Mouse (Mus musculus) retina, adult 2 months (tissue): ENCODE measurements around the gene Hc.

ENCODE experiments used
- DNase-seq: peaks from one replicate; pipeline ENCODE4 v3.0.0-alpha.2; 2012; ENCODE audit warnings: low read depth, low spot score

Gene Hc

GRCm38 (mm10) chr2:34976945-34977658 is 84.1 kb downstream of the Hc start:
- DNase-seq = no peak

GRCm38 (mm10) chr2:34976447-34976846 is 84.8 kb downstream of the Hc start:
- no peak for DNase-seq

DNA sequence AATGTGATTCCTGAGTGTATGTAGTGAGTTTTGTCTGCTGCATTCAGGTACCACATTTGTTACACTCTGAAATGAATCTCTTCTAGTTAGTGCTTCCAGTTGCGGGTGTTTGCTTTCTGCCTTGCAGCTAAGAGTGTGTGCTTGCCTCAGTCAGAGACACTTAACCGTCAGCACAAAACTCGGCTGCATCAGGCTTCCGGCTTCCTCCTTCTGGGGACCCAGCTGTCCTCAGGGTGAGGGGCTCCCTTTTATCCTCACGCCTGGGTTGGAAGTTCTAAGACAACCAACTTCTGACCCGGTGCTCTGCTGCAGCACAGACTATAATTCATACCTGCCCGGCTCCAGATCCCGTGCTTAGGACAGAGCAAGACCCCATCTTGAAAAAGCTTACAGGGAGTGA is 88.2 kb downstream of the Hc start:
- no peak for DNase-seq

GRCm38 (mm10) chr2:34971080-34971888 is 90.0 kb downstream of the Hc start:
- no peak for DNase-seq

DNA sequence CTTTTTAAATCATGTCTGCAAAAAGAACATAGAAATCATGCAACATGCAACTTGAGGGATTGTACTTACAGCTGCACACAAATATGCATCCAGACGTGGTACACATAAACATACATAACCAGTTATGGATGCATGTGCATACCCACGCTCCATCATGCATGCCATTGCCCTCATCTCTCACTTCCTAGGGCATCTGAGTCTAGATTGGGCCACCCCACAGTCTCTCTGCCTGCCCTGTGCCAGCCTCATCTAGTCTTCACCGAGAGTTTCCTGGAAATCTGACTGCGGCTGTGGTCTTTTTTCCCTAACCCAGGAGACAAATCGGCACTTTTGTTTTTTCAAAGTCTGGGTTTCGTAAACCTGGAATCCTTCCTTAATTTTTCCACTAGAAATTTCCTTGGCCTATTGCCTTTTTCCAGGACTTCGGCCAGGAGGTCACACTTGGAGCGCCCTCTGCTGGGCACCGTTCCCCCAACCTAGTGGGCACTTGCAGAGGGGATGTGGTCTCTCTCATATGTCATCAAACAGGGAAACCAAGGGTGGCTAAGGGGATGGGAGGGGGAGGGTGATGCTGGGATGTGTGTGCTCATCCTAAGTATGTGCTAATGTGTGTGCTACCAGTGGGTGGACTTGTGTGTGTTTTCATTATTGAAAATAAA is 91.0 kb downstream of the Hc start:
- DNase-seq = peak; percentile 29

DNA sequence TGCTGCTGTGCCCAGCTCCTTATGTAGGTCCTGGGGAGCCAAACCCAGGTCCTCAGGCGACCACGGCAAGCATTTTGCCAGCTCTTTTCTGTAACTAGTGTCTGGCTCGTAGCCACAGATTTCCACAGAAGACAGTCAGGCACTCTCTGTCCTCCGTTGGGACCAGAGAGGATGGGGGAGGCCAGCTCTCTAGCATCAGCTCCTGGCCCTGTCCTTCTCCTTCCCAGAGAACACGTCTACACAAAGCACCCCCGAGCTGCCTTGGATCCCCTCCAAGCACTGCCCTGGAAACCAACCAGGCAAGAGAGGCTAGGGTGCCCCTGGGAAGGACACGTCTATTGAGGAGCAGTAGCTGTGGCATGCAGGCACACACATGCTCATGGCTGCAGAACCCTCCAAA is 92.1 kb downstream of the Hc start:
- no peak for DNase-seq

- no peak for DNase-seq
These were observed 94.8 kb downstream of the Hc start for GRCm38 (mm10) chr2:34966243-34966934.

GRCm38 (mm10) chr2:34965806-34966205 is 95.4 kb downstream of the Hc start:
- DNase-seq = no peak

GRCm38 (mm10) chr2:34965293-34965692 is 95.9 kb downstream of the Hc start:
- no peak for DNase-seq

DNA sequence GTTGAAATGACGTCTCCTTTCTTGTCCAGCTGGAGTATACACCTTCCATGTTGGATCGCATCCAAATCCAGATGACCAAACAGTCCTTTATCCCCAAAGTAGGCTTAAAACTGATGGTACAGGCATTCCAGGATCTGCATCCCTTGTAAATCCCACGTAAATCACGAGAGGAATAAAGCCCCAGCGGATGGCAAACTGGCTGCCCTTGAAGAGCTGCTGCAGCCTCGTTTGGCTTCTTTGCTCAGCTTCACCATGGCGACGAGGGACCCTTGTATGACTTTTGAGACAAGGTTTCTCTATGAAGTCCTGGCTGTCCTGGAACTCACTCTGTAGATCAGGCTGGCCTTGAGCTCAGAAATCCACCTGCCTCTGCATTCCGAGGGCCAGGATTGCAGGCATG is 96.6 kb downstream of the Hc start:
- DNase-seq = no peak

- no peak for DNase-seq
These were observed 97.0 kb downstream of the Hc start for GRCm38 (mm10) chr2:34964230-34964629.

DNA sequence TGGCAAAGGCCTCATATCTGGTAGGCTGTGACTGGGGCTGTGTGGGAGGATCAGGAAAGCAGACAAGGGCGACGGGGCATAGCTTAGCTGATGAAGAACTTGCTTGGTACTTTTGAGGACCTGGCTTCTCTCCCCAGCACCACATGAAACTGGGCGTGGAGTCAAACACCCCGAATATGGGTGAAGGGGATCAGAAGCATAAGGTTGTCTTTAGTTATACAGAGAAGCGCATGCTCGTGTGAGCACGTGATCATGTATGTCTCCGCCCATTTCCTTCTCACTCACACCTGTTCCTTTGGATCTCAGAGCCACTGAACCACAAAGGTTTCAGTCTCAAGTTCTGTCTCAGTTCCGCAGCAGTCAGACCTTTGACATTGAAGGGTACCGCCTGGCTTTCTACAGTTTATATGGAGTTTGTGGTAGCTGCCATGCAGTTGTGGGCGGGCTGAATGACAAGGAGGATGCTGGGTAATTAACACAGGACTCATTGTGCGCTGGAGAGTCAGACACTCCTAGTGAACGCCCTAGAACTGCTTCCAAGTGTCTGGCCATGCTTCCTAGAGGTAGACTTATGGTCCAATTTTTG is 97.8 kb downstream of the Hc start:
- DNase-seq = no peak

- DNase-seq = no peak
These were observed 98.3 kb downstream of the Hc start for GRCm38 (mm10) chr2:34962893-34963292.

DNA sequence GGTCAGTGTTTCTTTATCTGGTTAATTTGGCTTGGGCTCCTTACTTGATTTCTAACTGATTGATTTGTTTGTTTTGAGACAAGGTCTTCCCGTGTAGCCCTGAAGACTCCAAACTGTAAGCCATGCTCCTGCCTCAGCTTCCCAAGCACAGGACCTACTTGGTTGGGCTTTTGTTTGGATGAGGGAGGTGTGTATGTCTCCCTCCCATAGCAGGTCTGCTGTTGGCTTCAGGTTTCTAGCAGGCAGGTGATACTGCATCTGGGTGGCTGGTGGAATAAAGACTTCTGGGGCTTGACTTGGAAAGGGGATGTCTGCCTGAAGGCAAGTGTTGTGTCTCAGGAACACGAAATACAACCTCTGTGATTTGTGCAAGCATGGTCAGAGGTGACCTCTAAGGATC is 99.0 kb downstream of the Hc start:
- no peak for DNase-seq

- DNase-seq = no peak
These were observed 99.7 kb downstream of the Hc start, which contains the start of gene Traf1 for GRCm38 (mm10) chr2:34961481-34962036. Gene Traf1, minus strand, starts transcription at chr2:34961772.

GRCm38 (mm10) chr2:34960966-34961365 is 100.3 kb downstream of the Hc start:
- no peak for DNase-seq

DNA sequence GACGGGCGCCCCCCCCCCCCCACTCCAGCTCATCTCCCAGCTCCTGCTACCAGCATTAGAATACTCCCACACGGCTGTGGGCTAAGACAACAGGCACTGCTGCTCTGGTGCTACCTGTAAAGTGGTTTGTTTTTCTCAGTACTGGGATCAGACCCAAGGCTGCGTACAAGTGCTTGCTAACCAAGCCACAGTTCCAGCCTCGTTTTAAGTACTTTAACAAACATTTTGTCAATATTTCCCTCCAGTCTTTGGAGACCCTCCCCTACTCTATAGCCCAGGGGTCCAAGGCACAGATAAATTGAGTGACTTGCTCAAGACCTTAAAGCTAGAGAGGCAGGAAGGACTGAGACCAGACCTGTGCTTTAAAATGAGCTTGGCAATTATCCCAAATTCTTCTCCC is 100.8 kb downstream of the Hc start:
- no peak for DNase-seq

DNA sequence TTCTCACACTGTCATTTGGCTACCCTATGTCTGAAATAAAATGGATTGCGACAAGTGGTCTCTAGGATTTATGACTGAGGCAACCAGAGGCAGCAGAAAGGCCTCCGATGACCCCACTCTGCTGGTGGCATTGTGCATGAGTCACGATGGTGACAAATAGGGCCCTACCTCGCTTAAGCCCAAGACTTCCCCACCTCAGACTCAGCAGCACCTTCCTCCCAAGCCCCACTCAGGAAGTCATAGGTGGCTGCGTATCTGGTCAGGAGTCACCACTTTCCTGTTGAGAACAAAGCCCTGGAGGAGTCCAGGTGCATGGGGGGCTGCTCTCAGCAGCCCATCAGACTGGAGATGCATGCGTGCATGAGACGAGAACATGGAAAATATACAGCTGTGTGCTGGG is 102.7 kb downstream of the Hc start:
- DNase-seq = no peak

DNA sequence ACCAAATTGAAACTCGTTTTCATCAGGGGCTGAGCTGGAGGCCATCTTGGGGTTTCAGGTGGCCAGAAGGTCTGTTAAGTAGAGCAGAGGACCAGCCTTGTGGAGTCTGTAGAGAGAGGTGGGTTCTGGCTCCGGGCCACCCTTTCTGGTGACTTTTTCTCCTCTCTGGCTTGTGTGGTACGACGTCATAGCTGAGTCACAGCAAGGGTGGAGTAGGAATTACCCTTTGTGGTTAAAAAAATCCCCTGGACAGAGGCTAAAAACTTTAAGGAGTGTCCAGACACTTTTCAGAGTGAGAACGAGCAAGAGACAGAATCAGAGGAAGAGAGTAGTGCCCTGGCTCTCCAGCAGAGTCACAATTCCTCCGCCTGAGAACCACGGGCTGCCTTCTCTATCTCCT is 103.2 kb downstream of the Hc start:
- no peak for DNase-seq

DNA sequence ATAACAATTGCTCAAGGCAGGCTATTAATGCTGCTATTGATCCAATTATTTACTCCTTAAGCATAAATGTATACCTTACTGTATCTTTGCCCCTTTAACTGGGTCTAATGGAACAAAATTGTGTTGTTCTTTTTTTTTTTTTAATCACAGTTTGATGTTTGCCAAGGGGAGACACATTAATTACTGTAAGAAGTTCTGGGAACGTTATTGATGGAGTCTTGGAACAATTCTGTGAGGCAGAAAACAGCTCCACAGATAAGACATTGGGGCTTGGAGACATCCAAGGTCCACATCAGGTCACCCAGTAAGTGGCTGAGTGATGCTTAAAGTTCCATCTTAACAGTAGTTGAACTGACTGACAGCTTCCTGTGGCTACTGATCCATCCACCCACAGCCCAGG is 103.8 kb downstream of the Hc start:
- DNase-seq = no peak

DNA sequence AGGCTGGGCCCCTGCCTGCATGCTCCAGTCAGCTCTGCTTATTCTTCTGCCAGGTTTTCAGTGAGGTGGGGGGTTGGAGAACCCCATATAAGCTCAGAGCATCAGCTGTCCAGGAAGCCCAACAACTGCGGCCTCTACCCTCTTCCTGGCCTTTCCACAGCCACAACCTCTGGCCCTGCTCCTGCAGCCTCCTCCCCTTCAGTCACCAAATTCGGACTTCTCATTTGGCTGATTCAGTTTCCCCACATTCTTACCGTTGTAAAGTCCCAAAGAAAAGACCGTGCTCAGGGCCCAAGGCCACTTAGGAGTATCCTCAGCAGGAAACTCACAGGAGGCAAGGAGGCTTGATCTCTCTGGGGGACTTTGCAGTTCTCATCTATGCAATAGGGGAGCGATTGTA is 104.3 kb downstream of the Hc start:
- DNase-seq = no peak
